Mouse (Mus musculus) heart, adult 9 months (tissue): ENCODE results near the gene Maml3.

Experiments used
- DNase-seq, 2 experiments: peaks; one replicate each; pipeline ENCODE4 v3.0.0; 2022; ENCODE audit warnings: low spot score in 2 of 2

Maml3 gene

GRCm38 (mm10) chr3:52104636-52105151 lies at the start of gene Maml3:
TSS of gene Maml3 (minus strand) at chr3:52105076.
- peak; percentile 91 to 92 for DNase-seq

- no peak for DNase-seq
Observed at GRCm38 (mm10) chr3:52151155-52151554, 46.3 kb upstream of the Maml3 start.

- no peak for DNase-seq
Observed at GRCm38 (mm10) chr3:52148301-52148700, 43.4 kb upstream of the Maml3 start.

GRCm38 (mm10) chr3:52144776-52145460 lies 40.0 kb upstream of the Maml3 start:
- DNase-seq: peak in 1 of 2 experiments; percentile 12

GRCm38 (mm10) chr3:52143017-52143416 lies 38.1 kb upstream of the Maml3 start:
- no peak for DNase-seq

- peak; percentile 3 to 12 for DNase-seq
Observed at GRCm38 (mm10) chr3:52140162-52140561, 35.3 kb upstream of the Maml3 start.

- no peak for DNase-seq
Observed at GRCm38 (mm10) chr3:52125421-52125820, 20.5 kb upstream of the Maml3 start.

GRCm38 (mm10) chr3:52120858-52121257 lies 16.0 kb upstream of the Maml3 start:
- DNase-seq: no peak

GRCm38 (mm10) chr3:52119216-52119615 lies 14.3 kb upstream of the Maml3 start:
- DNase-seq: no peak

- no peak for DNase-seq
Observed at GRCm38 (mm10) chr3:52115421-52115820, 10.5 kb upstream of the Maml3 start.

- DNase-seq: no peak
Observed at GRCm38 (mm10) chr3:52108027-52108426, 3.2 kb upstream of the Maml3 start.

GRCm38 (mm10) chr3:52105156-52105555 lies 280 bp upstream of the Maml3 start:
- peak in 1 of 2 experiments; percentile 19 for DNase-seq

GRCm38 (mm10) chr3:52104208-52104607 lies 668 bp downstream of the Maml3 start:
- no peak for DNase-seq

GRCm38 (mm10) chr3:52103531-52104181 lies 1.2 kb downstream of the Maml3 start:
- DNase-seq: peak; percentile 48 to 53

GRCm38 (mm10) chr3:52102601-52103530 lies 2.0 kb downstream of the Maml3 start:
- peak; percentile 85 to 89 for DNase-seq

- DNase-seq: peak; percentile 88 to 90
Observed at GRCm38 (mm10) chr3:52101977-52102600, 2.8 kb downstream of the Maml3 start.

GRCm38 (mm10) chr3:52101401-52101976 lies 3.4 kb downstream of the Maml3 start:
- DNase-seq: peak in 1 of 2 experiments; percentile 6

GRCm38 (mm10) chr3:52100926-52101325 lies 4.0 kb downstream of the Maml3 start:
- DNase-seq: no peak

GRCm38 (mm10) chr3:52100306-52100705 lies 4.6 kb downstream of the Maml3 start:
- no peak for DNase-seq

- no peak for DNase-seq
Observed at GRCm38 (mm10) chr3:52099286-52099685, 5.6 kb downstream of the Maml3 start.

GRCm38 (mm10) chr3:52091261-52091797 lies 13.5 kb downstream of the Maml3 start:
- no peak for DNase-seq
